Mouse (Mus musculus): Measurements from ENCODE around the gene Loxl1.
"Not testable (repeated sequence)": the region's sequence is repeated elsewhere in the genome, so short reads cannot be mapped to it uniquely, and the experiment has no call there.

Gene Loxl1

GRCm38 (mm10) chr9:58253033-58253804, 59.8 kb downstream of the Loxl1 start, which contains the start of gene Stoml1:
Stoml1 (plus strand) TSS chr9:58253164.
- intact Hi-C loops (cut with DNase I) = no loop called here

DNA sequence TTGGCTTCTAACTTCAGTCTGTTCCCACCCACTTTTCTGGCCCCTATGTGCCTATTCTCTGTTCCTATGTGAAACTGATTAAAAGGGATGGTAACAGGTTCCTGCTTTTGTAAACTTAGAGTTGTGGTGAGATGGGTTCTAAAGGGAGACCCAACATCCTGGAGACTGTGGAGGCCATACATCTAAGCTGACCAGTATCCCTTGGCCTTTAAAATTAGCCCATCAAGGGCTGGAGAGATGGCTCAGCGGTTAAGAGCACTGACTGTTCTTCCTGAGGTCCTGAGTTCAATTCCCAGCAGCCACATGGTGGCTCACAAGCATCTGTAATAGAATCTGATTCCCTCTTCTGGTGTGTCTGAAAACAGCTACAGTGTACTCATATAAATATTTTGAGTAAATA, 62.3 kb downstream of the Loxl1 start:
- intact Hi-C loops (cut with DNase I) = not testable (repeated sequence)

- intact Hi-C loops (cut with DNase I) = no loop called here
Measured at GRCm38 (mm10) chr9:58250322-58250721, 62.7 kb downstream of the Loxl1 start.

GRCm38 (mm10) chr9:58249592-58250192, 63.3 kb downstream of the Loxl1 start, which contains the start of gene Pml:
Pml (minus strand) TSS chr9:58249786.
- intact Hi-C loops (cut with DNase I) = loop anchor here (5.0 kb wide), 1 partner anchor 33 kb away; no protein-coding TSS in a partner anchor

DNA sequence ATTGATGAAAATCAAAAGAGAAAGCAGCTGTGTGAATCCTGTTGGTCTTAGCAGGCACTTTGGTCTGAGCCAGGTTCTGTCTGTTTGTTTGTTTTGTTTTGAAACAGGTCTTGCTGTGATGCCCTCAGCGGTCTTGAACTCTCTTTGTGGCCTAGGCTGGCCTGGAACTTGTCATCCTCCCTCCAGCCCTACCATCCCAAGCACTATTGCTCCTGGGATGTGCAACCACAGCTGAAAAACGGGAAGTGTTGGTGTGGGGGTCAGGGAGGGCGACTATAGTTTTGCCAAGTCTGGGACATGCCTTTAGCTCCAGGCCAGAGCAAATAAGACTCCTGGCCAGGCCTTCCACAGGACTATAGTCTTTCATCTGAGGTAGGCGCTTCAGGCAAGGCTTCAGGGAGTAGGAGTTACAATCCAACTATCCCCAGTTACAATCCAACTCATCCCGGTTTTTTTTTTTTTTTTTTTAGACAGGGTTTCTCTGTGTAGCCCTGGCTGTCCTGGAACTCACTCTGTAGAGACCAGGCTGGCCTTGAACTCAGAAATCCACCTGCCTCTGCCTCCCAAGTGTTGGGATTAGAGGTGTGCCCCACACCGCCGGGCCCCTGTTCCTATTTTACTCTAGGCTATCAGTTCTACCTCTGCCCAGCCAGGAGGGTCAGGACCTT, 64.1 kb downstream of the Loxl1 start:
- intact Hi-C loops (cut with DNase I) = loop anchor here (5.0 kb wide), 1 partner anchor 33 kb away; no protein-coding TSS in a partner anchor

DNA sequence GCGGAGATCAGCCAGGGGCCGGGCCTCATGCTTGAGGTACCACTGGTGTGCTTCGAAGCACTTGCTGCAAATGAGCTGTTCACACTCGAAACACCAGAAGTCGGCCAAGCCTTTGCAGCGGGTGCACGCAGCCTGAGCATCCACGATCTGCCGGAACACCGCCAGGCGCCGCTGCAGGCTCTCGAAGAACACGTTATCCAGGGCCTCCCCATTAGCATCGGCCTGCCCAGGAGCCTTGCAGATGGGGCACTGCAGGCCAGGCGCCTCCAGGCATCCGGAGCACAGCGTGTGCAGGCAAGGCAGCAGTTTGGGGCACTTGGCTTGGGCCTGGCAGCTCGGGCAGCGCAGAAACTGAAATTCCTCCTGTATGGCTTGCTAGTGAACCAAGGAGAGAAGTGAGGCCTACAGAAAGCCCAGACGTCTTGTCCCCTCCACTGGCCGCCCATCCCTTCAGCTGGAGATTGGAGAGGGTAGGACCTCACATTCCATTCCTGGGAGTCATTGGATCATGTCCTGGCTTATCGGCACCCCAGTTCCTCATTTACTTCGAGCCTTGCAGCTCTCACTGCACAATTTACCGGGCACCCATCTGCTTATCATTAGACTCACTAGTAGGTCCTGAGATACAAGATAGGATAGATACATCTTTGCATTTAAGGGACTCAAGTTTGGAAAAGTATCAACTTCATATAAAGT, 65.8 kb downstream of the Loxl1 start:
- intact Hi-C loops (cut with DNase I) = loop anchor here (1.0 to 5.0 kb wide), 2 partner anchors 23 to 35 kb away; no protein-coding TSS in a partner anchor

GRCm38 (mm10) chr9:58246083-58246591, 66.8 kb downstream of the Loxl1 start:
- intact Hi-C loops (cut with DNase I) = loop anchor here (5.0 kb wide), 1 partner anchor 36 kb away; no protein-coding TSS in a partner anchor

DNA sequence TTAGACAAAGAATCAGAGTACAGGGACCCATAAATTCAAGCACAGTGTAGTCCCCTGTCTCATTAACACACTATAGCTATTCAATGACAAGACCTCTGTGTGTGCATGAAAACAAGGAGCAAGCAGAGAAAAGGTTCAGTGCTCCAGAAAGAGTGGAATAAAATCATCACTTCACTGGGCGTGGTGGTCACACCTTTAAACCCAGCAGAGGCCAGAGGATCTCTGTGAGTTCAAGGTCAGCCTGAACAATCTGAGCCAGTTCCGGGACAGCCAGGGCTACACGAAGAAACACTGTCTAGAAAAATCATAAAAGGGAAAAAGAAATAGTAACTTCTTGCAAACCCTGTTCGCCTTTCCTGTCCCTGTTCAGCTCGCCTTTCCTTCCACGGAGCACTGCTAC, 69.3 kb downstream of the Loxl1 start:
- intact Hi-C loops (cut with DNase I) = no loop called here

DNA sequence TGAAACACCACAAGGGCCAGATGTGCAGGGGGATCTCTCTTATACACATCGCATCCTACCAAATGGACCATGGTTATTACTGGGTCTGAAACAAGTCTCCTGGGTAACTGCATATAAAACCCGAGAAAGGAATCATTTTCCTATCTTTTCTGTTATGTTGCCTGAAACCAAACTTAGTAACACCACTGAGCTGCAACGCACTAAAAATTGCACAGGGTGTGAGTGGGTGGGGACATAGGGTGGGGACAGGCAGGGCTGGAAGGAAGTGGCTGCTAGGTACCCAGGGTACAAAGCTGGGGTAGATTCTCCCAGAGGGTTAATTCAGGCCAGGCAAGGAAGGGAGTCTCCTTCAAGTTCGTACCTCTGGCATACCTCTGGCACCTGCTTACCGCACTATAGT, 70.3 kb downstream of the Loxl1 start:
- intact Hi-C loops (cut with DNase I) = no loop called here

DNA sequence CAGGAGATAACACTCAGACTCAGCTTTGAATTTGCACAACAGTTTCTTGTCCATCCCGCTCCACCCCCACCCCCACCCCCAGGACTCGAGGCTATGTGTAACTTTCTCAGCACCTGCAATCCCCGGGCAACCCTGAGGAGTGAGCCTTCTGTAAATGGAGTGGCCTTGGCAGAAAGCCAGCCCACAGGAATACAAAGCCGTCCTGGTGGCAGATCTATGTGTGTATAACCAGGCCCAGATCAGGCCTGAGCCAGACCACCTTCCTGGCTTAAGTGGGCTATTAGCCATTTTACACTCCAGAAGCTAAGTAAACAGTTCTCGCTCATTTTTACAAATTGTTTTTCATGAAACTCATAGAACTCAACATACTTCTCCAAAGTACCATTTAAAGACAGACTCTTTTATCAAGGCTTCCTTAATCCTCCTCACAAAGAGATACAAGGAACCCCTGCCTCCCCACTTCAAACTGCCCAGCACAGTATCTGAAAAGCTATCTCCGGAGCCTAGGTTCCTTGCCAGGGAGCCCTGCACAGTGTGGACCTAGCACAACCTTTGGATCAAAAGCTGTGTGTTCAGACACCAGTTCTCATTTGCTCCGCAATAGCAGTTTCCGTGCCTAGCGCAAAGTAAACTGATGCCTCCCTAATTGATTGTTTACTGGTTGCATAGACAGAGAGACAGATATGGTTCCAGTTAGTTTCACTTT, 71.1 kb downstream of the Loxl1 start:
- intact Hi-C loops (cut with DNase I) = no loop called here

Data from adrenal gland (tissue).